Mouse (Mus musculus) lung, adult 2 months (tissue): ENCODE measurements around the gene Immp1l.

Experiments used
- CTCF ChIP-seq: fragments of 200-500 bp; IDR thresholded peaks from 2 replicates; pipeline ENCODE4 v1.5.1; 2011; ENCODE audit warnings: mild to moderate bottlenecking, low read length, control low read depth; ENCODE audit not compliant: insufficient read depth
- POLR2A ChIP-seq: fragments of 200-500 bp; IDR thresholded peaks from 2 replicates; pipeline ENCODE4 v1.6.1; 2011; ENCODE audit warnings: low read depth, mild to moderate bottlenecking, control low read depth, low read length, borderline replicate concordance; ENCODE audit errors: extremely low read depth

DNA sequence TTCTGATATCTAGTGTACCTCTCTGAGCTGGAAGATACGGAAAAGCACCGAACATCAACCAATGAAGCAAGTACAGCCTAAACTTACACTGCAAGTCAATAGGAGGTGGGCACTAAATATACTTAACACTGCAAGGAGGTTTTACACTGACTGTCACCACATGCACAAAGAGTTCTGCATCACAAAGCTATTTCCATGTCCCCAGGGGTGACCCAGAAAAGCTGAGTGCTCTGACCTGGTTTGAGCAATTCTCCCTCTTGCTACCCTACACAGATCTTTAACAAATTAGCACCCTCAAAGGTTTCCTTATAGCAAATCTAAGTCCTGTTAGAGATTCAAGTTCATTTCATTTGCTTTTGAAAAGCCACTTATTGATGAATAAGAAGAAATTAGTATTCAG lies 73.6 kb downstream of the Immp1l start:
- TF ChIP-seq POLR2A (no peak), CTCF (no peak)
